Mouse (Mus musculus) urinary bladder, postnatal 36 days (tissue): Measurements from ENCODE around the gene B130006D01Rik.

Experiments used
- DNase-seq, 2 experiments: peaks; one replicate each; pipeline ENCODE4 v3.0.0; 2022; ENCODE audit warnings: low spot score in 2 of 2, mixed read lengths in 1 of 2

The B130006D01Rik gene

DNA sequence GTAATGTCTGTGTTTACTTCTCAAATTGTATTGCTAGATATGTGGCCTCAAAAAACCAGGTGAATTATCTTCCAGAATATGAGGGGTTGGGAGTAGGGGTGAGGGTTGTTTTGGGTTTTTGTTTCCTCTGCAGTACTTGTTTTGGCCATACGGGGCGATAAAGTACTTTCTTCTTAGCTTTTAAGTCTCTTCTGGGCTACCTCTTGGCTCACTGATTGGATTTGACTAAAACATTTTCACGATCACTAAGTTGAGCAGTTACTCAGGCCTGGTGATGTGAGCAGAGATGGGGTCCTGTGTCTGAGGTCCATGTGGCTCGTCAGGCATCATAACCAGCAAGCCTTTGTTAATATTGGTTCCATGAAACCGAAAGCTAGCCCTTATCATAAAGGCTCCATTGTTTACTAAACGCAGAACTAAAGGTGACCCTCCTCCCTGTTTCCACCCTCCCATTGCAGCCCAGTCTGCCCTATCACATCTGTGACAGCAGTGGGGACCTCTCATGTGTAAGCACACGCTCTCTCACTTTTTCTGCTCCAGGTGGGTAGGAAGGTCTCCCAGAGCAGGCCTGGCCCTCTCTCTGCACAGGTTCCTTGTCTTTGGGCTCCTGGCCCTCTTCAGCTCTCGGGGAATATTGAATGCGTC is 47.5 kb downstream of the B130006D01Rik start:
- no peak for DNase-seq

DNA sequence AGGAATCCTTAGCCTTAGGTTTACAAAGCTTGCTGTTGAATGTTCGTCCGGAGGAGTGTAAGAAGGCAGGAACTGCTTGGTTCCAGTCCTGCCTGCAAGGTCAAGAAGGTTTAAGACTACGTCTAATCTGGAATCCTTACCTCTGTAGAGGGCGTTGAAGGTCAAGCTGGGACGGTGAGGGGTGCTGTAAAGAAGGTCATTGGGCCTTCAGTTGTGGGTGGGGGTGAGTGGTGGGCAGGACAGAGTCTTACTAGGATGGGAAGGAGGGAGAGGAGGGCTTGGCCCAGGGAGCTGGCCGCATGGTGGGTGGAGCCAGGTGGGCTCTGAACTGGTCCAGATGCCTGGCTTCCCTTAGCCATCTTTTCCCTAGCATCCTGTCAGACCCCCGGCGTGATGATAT is 48.3 kb downstream of the B130006D01Rik start:
- no peak for DNase-seq

DNA sequence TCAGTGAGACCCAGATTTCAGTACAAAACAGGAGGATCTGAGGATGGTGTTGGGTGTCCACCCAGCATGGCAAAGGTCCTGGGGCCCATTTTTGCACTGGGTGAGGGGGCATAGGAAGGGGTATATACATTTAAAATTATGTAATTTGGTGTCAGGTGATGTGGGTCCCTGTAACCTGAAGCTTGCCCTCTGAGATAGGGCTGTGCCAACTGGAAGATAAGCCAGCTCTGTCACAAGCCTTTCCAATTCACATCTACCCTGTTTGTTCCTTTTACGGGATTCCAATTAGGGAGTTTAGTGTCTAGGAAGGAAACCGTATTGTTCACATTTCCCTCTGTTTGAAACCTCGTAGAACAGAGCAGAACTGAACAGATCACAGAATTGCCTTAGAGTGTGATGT is 49.9 kb downstream of the B130006D01Rik start:
- no peak for DNase-seq
